Mouse (Mus musculus) heart, postnatal 4 days (tissue): ENCODE results near the gene Creb3l4. TPM values are rescaled to one million over a fixed set of nuclear protein-coding genes. Genes with fewer than 3 reads are reported as not detected.
"Not testable (repeated sequence)": the region's sequence is repeated elsewhere in the genome, so short reads cannot be mapped to it uniquely, and the experiment has no call there.

Source experiments
- DNase-seq: peaks from one replicate; pipeline ENCODE4 v3.0.0; 2021
- total RNA-seq, 2 experiments: library from RNA; stranded (reverse); gene quantifications; 2 replicates each; pipeline ENCODE4 v1.2.3; 2021

The Creb3l4 gene
- total RNA-seq, 2 experiments from 2014 or later: 0.18 to 0.19 TPM

DNA sequence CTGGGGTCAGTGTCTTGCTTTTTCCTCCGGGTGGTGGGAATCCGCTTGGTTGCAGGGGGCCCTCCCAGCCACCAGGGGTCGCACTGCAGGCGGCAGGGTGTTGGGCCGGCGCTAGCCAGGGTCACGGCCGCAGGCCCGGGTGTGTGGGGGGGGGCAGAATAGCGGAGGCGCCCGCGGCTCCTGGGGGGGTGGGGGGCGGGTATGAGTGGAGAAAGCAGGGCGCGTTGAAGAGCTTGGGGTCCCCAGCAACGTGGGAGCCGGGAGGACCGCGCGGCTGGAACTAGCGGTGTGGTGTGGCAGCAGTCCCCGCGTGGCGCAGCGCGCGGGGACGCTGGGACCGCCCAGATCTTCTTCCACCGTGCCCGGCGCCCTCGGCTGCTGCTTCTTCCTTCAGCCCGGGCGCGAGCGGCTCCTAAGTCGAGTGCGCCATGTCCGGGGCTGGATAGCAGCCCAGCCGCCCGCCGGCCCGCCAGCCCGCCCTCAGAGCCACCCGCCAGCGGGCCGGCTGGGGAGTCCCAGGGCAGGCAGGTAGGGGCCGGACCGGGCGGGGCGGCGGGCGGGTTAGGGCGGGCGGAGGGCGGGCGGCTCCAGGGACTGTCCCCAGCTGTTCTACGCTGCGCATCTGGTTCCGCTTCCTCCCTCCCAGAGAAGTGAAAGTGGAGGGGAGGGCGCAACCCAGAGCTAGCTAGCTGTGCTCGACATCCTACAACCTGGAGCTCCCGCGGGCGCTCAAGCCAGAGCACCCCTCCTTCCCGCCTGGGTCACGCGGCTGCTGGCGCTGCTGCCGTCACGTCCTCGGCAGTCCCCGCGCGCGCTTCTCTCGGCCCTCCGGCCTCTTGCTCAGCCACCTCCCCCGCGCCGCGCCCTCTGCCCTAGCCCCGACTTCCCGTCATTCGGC lies 22.0 kb upstream of the Creb3l4 start, which contains the start of gene Dennd4b:
Gene Dennd4b (plus strand): TSS at position 152 of the 898 bp plus-strand sequence.
- DNase-seq: peak; percentile 98

- DNase-seq: no peak
These were observed 21.3 kb upstream of the Creb3l4 start for GRCm38 (mm10) chr3:90264687-90265033.

DNA sequence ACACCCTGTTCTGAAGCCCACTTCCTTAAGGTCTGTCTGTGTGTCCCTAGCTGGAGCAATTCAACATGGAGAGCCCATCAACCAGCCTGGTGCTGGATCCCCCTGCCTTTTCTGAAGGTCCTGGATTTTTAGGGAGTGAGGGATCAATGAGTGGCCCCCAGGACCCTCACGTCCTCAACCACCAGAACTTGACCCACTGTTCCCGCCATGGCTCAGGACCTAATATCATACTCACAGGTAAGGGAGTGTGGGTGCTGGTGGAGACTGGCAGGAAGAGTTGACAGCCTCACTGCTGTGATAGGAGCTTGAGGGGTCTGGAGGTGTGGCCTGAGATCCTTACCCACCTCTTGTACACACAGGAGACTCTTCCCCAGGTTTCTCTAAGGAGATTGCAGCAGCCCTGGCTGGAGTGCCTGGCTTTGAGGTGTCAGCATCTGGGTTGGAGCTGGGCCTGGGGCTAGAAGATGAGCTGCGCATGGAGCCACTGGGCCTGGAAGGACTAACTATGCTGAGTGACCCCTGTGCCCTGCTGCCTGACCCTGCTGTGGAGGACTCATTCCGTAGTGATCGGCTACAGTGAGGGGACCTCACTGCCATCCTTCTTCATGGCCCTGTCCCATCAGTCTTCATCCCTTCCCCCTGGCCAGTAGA lies 19.9 kb upstream of the Creb3l4 start:
- no peak for DNase-seq

- DNase-seq: no peak
These were observed 15.2 kb upstream of the Creb3l4 start for GRCm38 (mm10) chr3:90258521-90258920.

- DNase-seq: no peak
These were observed 13.6 kb upstream of the Creb3l4 start for GRCm38 (mm10) chr3:90256731-90257530.

GRCm38 (mm10) chr3:90255784-90256353 lies 12.6 kb upstream of the Creb3l4 start:
- no peak for DNase-seq

- DNase-seq: no peak
These were observed 11.9 kb upstream of the Creb3l4 start for GRCm38 (mm10) chr3:90255194-90255565.

- DNase-seq: no peak
These were observed 11.3 kb upstream of the Creb3l4 start for GRCm38 (mm10) chr3:90254419-90255193.

- peak; percentile 95 for DNase-seq
These were observed 10.5 kb upstream of the Creb3l4 start, which contains the start of gene Crtc2 for GRCm38 (mm10) chr3:90253653-90254418. Gene Crtc2 (plus strand): TSS chr3:90254163.

DNA sequence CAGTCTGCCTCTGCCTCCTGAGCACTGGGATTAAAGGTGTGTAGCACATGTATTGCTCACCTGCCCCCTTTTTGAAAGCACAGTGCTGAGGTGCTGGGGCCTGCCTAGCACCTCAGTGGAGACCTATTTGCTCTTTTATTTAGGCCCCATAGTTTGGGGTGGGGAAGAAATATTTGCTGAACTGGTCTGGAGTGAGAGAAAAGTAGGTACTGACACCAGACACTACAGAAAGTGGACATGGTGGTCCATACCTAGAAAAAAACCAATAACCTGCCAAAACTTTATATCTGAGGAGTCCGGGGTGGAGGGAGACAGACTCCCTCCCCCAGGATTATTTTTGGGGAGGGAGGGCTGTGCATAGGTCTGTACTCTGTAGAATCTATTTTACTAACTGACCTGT lies 9.9 kb upstream of the Creb3l4 start:
- not testable (repeated sequence) for DNase-seq

DNA sequence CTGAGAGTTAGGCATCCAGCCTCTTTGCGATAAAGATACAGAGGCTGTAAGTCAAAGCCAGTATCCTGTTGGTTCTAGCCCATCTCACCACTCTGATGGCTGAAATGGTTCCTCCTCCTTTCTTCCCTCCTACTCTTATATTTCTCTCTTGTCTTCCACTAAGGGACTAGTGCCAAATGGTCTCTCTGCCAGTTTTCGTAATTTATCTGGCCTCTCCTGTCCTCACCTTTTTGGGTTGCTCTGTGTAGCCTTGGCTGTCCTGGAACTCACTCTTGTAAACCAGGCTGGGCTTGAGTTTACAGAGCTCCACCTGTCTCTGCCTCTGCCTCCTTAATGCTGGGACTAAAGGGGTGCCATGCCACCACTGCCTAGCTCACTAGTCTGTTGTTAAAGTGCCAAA lies 9.3 kb upstream of the Creb3l4 start:
- DNase-seq: not testable (repeated sequence)

- not testable (repeated sequence) for DNase-seq
These were observed 8.5 kb upstream of the Creb3l4 start for GRCm38 (mm10) chr3:90251731-90252226.

DNA sequence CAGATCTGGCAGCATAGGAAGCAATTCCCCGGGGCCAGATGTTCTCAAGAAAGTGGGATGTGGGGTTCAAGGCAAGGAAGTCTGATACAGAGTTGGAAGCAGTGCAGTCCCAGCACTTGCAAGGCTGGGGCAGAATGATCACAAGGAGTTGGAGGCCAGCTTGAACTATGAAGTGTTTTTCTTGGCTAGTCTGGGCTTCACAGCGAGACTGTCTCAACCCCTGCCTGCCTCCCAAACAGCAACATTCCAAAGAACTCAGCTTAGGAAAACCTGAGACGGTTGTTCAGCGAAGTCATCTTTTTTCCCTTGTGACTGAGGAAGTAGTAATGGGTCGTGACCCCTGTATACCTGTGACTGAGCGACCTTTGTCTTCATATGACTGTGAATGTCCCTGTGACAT lies 7.5 kb upstream of the Creb3l4 start:
- DNase-seq: no peak

DNA sequence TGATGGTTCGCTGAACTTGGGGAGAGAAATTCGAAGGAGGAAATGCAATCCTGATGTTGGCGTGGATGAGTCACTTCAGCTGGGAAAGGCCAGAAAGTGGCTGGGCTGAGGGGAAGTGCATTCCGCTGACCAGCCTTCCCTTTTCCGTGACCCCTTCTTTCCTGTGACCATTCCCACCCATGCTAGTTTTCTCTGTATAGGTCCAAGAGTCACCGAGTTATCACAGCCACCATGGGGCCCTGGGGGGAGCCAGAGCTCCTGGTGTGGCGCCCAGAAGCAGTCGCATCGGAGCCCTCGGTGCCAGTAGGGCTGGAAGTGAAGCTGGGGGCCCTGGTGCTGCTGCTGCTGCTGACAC lies 5.4 kb upstream of the Creb3l4 start:
- DNase-seq: peak; percentile 52

- DNase-seq: peak; percentile 95
These were observed 4.8 kb upstream of the Creb3l4 start, which contains the start of gene Slc39a1 for GRCm38 (mm10) chr3:90247960-90248745. Gene Slc39a1 (plus strand): TSS chr3:90248172.

DNA sequence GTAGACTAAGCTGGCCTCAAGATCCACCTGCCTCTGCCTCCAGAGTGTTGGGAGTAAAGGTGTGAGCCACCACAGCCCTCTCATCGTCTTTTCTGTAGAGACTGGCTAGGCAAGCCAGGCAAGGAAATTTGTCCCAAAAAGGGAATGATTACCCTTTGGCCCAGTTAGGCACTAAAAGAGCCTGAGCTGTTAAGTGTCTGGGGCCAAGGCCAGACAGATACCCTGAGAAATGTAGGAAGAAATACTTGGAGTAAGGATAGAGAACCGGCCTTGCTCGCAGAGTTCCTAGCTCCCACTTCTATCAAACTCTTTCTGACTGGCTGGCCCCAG lies 4.3 kb upstream of the Creb3l4 start:
- no peak for DNase-seq

GRCm38 (mm10) chr3:90245406-90245805 lies 2.1 kb upstream of the Creb3l4 start:
- no peak for DNase-seq

DNA sequence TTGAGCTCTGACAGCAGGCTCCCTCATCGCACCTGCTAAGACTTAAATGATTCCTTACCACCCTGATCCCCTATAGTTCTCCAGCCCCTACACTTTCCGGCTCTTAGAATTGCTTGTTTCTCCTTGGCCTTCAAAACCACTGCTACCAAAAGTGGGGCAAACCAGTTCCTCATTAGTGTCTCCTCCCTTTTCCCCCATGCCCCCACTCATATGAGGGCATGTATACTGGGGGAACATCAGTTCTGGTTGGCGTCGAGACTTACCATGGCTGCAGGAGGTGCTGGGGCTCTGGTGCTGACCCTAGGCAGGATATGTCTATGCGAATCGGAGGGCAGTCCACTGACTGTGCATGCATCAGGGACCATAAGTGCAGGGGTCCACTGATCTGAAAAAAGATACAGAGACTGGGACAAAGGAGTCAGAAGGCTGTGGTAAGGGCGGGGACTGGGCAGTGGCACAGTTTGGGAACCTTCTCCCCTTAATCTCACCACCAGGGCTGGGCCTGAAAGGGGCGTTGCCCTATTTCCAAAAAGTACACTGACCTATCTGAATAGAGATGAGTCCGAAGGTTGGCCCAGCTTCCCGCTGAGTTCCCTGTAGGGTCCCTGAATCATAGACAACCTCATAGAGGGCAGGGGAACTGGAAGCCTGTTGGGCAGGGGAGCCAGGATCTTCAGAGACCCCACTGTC lies 1.5 kb downstream of the Creb3l4 start:
- no peak for DNase-seq

GRCm38 (mm10) chr3:90241251-90241650 lies 2.1 kb downstream of the Creb3l4 start:
- DNase-seq: no peak
